Mouse (Mus musculus) lung, embryonic 14.5 days (tissue): ENCODE data around the gene Smg6. TPM values are rescaled to one million over a fixed set of nuclear protein-coding genes. Genes with fewer than 3 reads are reported as not detected.

ENCODE experiments used
- ATAC-seq: fragments of 200-750 bp; cut with Nextera tagmentation; 2 replicates; pipeline ENCODE4 v1.8.0; 2017; ENCODE audit warnings: mild to moderate bottlenecking, moderate TSS enrichment, moderate library complexity; ENCODE audit not compliant: insufficient read depth
- DNase-seq: peaks from one replicate; pipeline ENCODE4 v3.0.0-alpha.2; 2015
- H3K27ac ChIP-seq: fragments of 300-500 bp; sonication (generic); 2 replicates; pipeline ENCODE4 v1.5.1; 2014; ENCODE audit warnings: low read depth, mild to moderate bottlenecking, moderate library complexity
- H3K27me3 ChIP-seq: fragments of 300-500 bp; sonication (generic); 2 replicates; pipeline ENCODE4 v1.6.1; 2014; ENCODE audit warnings: low read length, control low read depth; ENCODE audit not compliant: insufficient read depth
- H3K36me3 ChIP-seq: fragments of 300-500 bp; sonication (generic); 2 replicates; pipeline ENCODE4 v1.6.1; 2014; ENCODE audit warnings: control low read depth; ENCODE audit not compliant: insufficient read depth
- H3K4me1 ChIP-seq: fragments of 300-500 bp; sonication (generic); 2 replicates; pipeline ENCODE4 v1.6.1; 2014; ENCODE audit warnings: antibody characterized with exemption, control low read depth; ENCODE audit not compliant: insufficient read depth
- H3K4me2 ChIP-seq: fragments of 300-500 bp; sonication (generic); 2 replicates; pipeline ENCODE4 v1.6.1; 2014; ENCODE audit warnings: mild to moderate bottlenecking
- H3K4me3 ChIP-seq: fragments of 300-500 bp; sonication (generic); 2 replicates; pipeline ENCODE4 v1.5.1; 2014; ENCODE audit warnings: low read depth, low read length
- H3K9ac ChIP-seq: fragments of 300-500 bp; sonication (generic); 2 replicates; pipeline ENCODE4 v1.6.1; 2014
- H3K9me3 ChIP-seq: fragments of 300-500 bp; sonication (generic); 2 replicates; pipeline ENCODE4 v1.6.1; 2016; ENCODE audit warnings: low read depth, low read length, control low read depth
- CTCF ChIP-seq: IDR thresholded peaks from 2 replicates; pipeline ENCODE4 v1.5.1; 2016; ENCODE audit warnings: antibody characterized with exemption, low read depth
- WGBS: fragments of 180-500 bp; shearing (Covaris S2); extraction: QIAGEN DNeasy Blood & Tissue Kit; methylation state at CpG from one replicate; pipeline ENCODE4 v1.1.7; 2014; 5-methylcytosine and 5-hydroxymethylcytosine counted together
- polyA plus RNA-seq: library from polyadenylated mRNA; unstranded; fragments of >200 nt; fragmentation: Nextera tagmentation; extraction: Ambion mirVana; gene quantifications from 2 replicates; pipeline ENCODE4 v1.2.1, GENCODE M21; 2014

The Smg6 gene
- polyA plus RNA-seq, 1 experiment from 2014 or later, result 16.4 TPM

DNA sequence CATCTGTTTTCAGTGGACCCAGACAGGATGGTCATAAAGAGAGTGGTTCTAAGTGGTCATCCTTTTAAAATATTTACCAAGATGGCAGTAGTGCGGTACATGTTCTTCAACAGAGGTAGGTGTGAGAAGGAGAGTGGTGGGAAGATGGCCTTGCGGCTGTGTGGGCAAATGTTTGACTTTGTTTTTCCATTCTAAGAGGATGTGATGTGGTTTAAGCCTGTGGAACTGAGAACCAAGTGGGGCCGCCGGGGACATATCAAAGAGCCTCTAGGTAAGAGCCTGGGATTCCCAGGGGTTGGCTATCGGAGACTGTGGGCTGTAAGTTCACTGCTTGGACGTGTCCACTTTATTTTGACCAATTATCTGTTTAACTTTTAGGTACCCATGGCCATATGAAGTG is 17.8 kb upstream of the Smg6 start:
- 90% methylated on average over 6 of the region's 6 CpGs for WGBS
- no peak for TF ChIP-seq CTCF

DNA sequence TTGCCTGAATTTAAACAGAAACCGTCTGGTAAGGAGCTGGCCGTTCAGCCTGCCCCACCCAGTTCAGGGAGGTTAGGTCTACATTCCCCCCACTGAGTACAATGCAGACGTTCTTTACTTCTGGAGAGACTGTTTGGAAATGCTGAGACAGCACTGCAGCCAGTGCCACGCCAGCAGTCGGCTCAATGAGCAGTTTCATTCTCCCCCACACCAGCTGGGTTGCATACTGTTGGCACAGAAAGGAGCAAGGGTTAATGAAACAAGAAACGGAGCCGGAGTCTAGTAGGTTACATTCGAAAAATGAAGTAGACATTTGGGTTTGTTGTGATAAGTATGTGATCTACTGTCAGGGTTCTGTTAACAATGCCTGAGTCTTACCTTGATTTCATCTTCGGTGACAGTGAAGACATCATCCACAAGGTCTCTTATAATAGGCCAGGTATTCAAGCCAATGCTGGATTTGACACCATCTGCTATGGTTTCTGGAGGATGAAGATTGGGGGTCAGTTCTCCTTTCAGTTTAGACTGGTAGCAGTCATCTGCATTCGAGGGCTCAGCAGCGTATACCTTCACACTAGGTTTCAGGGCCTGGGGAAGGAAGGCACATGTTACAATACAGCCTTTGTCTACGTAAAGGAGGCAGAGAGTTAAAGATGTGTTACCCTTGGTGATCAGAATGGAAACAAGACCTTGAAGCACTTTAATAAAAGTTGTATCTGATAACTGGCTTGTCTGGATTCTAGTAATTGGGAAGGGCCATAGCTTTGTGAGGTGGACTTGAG is 16.8 kb upstream of the Smg6 start:
- Histone ChIP-seq H3K9ac (no peak overlapping the region), H3K4me2 (no peak overlapping the region), H3K27ac (no peak overlapping the region), H3K4me1 (no peaks in the 10 kb centered on the region), H3K27me3 (no peaks in the 10 kb centered on the region), H3K36me3 (peaks cover 67% of the 10 kb centered on the region), H3K9me3 (no peaks in the 10 kb centered on the region), H3K4me3 (no peak overlapping the region)
- 73% methylated on average over 12 of the region's 12 CpGs for WGBS
- no peak for TF ChIP-seq CTCF
- DNase-seq (no peak), ATAC-seq (no peak)

More for the DNA sequence above, 17.8 kb upstream of the Smg6 start:
- Histone ChIP-seq H3K4me1 (no peaks in the 10 kb centered on the region), H3K4me2 (no peak overlapping the region), H3K27ac (no peak overlapping the region), H3K36me3 (peaks cover 77% of the 10 kb centered on the region), H3K9me3 (no peaks in the 10 kb centered on the region), H3K27me3 (no peaks in the 10 kb centered on the region), H3K9ac (no peak overlapping the region), H3K4me3 (no peak overlapping the region)
- no peak for DNase-seq
- ATAC-seq, result no peak

DNA sequence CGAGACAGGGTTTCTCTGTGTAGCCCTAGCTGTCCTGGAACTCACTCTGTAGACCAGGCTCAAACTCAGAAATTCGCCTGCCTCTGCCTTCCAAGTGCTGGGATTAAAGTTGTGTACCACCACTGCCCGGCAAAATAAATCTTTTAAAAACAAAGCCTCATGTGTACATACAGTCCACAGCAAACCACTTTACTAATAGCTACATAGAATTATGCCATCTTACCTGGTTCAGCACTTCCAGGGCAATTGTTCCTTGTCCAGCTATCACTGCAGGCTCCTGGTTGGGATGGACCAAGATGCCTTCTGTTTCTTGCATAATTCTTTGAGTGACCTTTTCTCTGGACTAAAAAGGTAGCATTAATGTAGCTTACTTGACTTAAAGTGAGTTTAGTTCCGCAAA is 15.6 kb upstream of the Smg6 start:
- WGBS, result 84% methylated on average over 4 of the region's 4 CpGs
- Histone ChIP-seq H3K4me1 (no peaks in the 10 kb centered on the region), H3K36me3 (peaks cover 56% of the 10 kb centered on the region), H3K4me3 (no peak overlapping the region), H3K27ac (no peak overlapping the region), H3K9ac (no peak overlapping the region), H3K9me3 (no peaks in the 10 kb centered on the region), H3K4me2 (no peak overlapping the region), H3K27me3 (no peaks in the 10 kb centered on the region)
- no peak for ATAC-seq
- TF ChIP-seq CTCF, result no peak
- no peak for DNase-seq

DNA sequence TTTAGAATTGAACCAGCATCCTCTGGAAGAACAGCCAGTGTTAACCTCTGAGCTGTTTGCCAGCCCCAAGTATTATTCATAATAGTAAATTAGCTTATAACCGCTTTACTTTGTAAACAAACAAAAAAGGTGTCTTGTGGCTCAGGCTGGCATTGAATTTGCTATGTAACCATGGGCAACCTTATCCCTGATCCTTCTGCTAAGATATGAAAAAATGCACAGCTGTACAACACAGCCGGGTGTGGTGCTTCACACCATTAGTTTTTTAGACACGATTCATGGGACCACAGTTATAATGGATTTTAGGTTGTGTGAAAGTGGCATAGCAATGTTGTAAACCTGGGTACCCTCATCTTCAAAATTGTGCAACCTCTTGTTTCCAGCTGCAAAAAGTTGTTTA is 13.1 kb upstream of the Smg6 start:
- Histone ChIP-seq H3K4me3 (no peak overlapping the region), H3K9me3 (no peaks in the 10 kb centered on the region), H3K4me2 (no peak overlapping the region), H3K9ac (no peak overlapping the region), H3K4me1 (no peaks in the 10 kb centered on the region), H3K36me3 (peaks cover 31% of the 10 kb centered on the region), H3K27ac (no peak overlapping the region), H3K27me3 (no peaks in the 10 kb centered on the region)
- WGBS, result 81% methylated on average over 3 of the region's 3 CpGs
- TF ChIP-seq CTCF, result no peak
- ATAC-seq (no peak), DNase-seq (no peak)

DNA sequence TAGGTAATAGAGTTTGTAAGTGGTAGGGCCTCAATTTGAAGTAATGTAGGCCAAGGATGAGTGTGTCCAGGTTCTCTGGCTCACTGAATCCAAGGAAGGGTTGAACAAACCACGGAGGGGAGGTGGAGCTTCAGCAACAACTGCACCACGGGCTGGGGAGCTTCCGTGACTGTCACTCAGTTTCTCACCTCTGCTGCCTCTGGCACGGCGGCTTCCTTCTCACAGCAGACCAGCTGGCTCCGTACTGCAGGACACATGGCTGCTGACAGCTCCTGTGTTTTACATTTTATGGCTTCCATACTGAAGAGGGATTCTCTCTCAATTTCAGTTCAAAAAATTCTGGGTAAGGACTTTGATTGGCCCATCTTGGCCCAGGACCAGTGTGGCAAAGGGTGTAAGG is 6.4 kb upstream of the Smg6 start:
- H3K4me2 ChIP-seq, result no peak overlapping the region
- 74% methylated on average over 6 of the region's 6 CpGs for WGBS
- no peaks in the 10 kb centered on the region for H3K9me3 ChIP-seq

DNA sequence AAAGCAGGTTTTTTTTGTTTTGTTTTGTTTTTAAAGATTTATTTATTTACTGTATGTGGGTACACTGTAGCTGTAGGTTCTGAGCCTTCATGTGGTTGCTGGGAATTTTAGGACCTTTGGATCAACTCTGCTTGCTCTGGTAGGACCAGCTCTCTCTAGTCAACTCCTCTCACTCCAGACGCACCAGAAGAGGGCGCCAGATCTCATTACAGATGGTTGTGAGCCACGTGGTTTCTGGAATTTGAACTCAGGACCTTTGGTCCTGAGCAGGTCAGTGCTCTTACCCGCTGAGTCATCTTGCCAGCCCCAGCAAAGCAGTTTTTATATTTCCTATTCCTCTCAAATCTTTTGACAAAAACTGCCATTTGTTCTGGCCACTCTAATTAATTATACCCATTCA is 1.5 kb upstream of the Smg6 start:
- Histone ChIP-seq H3K27ac (no peak overlapping the region), H3K36me3 (peaks cover 5% of the 10 kb centered on the region), H3K9me3 (no peaks in the 10 kb centered on the region), H3K27me3 (no peaks in the 10 kb centered on the region), H3K4me2 (no peak overlapping the region), H3K4me1 (peaks cover 4% of the 10 kb centered on the region; the same call in 1 of the 2 replicates), H3K4me3 (no peak overlapping the region), H3K9ac (no peak overlapping the region)
- DNase-seq, result peak; percentile 54
- WGBS, result 53% methylated on average over 4 of the region's 4 CpGs
- no peak for ATAC-seq
- TF ChIP-seq CTCF, result peak; percentile 41; the same call in 1 of the 2 replicates

More for the DNA sequence above, 6.4 kb upstream of the Smg6 start:
- DNase-seq (no peak), ATAC-seq (no peak)
- Histone ChIP-seq H3K4me3 (no peak overlapping the region), H3K9ac (no peak overlapping the region), H3K4me1 (no peaks in the 10 kb centered on the region), H3K27me3 (no peaks in the 10 kb centered on the region), H3K36me3 (peaks cover 18% of the 10 kb centered on the region; the same call in 1 of the 2 replicates), H3K27ac (no peak overlapping the region)
- TF ChIP-seq CTCF, result no peak

DNA sequence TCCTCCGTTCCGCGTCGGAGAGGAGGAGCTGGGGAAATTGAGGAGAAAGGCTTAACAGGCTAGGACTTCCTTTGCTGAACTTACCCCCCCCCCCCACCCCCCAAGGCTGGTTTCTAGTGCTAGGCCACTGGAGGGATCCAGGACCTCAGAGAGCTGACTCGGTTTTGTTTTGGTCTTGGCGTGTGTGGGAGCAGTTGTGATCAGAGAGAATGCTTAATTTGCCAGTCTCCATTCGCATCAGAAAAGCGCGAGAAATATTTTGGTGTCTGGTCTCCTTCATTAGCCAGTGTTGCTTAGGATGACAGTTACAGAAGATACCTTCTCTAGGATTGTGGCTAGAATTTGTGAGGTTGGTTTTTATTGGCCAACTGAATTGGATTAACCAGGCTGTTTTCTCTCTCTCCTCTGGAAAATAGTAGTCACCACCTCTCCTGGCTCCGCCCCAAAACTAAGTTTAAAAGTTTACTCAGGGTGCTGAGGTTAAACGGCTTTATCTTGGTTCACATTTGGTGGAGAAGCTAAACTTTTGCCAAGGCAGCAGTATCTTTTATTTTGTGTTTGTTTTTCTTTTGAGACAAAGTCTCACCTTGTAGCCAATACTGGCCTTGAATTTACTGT is 874 bp downstream of the Smg6 start:
- H3K36me3 ChIP-seq, result peaks cover 20% of the 10 kb centered on the region
- ATAC-seq, result peak; percentile 10; the same call in 1 of the 2 replicates
- peak overlapping the region; percentile 64 for H3K4me2 ChIP-seq
- 3% methylated on average over 11 of the region's 11 CpGs for WGBS
- peak; percentile 62 for DNase-seq
- peak overlapping the region; percentile 98 for H3K27ac ChIP-seq
- H3K4me1 ChIP-seq, result peaks cover 4% of the 10 kb centered on the region; the same call in 1 of the 2 replicates
- peak overlapping the region; percentile 89 for H3K4me3 ChIP-seq
- no peaks in the 10 kb centered on the region for H3K27me3 ChIP-seq
- no peaks in the 10 kb centered on the region for H3K9me3 ChIP-seq
- no peak for TF ChIP-seq CTCF
- H3K9ac ChIP-seq, result peak overlapping the region; percentile 89
